Mouse (Mus musculus) ES-Bruce4 (cell line): ENCODE measurements at regions not wholly inside any gene's neighbourhood (a gene's known extent, or its start where the extent isn't known, plus 50 kb on each side); places are given as distances from the start of the nearest gene placed in this dataset.

Source experiments
- CTCF ChIP-seq: IDR thresholded peaks from one replicate; pipeline ENCODE4 v1.8.1; 2011; ENCODE audit warnings: low read depth, low read length
- POLR2A ChIP-seq: IDR thresholded peaks from one replicate; pipeline ENCODE4 v1.8.1; 2011; ENCODE audit warnings: low read length; ENCODE audit not compliant: insufficient read depth

DNA sequence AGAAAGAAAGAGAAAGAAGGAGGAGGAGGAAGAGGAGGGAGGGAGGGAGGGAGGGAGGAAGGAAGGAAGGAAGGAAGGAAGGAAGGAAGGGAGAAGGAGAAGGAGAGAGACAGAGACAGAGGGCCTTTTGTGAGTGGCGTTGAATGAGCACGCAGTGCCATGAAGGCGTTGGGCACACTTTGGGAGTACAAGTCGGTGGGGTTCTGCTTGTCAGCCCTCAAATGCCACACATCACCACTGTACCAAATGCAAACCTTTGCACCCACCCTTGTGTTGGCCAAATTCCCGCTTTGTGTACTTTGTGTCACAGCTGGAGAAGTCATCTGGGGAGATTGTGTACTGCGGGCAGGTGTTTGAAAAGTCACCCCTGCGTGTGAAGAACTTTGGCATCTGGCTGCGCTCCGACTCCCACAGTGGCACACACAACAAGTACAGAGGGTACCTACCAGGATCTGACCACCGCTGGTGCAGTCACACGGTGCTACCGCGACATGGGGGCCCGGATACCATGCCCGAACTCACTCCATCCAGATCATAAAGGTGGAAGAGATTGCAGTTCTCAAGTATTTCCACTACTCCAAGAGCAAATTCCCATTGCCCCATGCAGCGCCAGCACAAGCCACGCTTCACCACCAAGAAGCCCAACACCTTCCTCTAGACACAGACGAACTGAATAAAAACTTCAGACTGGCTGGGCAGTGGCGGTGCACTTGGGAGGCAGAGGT lies 49.8 kb upstream of the Cpsf6 start:
- TF ChIP-seq CTCF = no peak
- no peak for TF ChIP-seq POLR2A
